Mouse (Mus musculus) left cerebral cortex, postnatal 10 days (tissue): ENCODE measurements at regions not wholly inside any gene's neighbourhood (a gene's known extent, or its start where the extent isn't known, plus 50 kb on each side); places are given as distances from the start of the nearest gene placed in this dataset.

ENCODE experiments used
- DNase-seq, 2 experiments: peaks; one replicate each; pipeline ENCODE4 v3.0.0; 2021 to 2022; ENCODE audit warnings: low spot score in 2 of 2, mixed read lengths in 1 of 2; ENCODE audit errors: extremely low spot score in 1 of 2
- intact Hi-C: fragments of 180-260 bp; cut with DNase I; formaldehyde crosslinking; loops from one replicate; pipeline ENCODE4 v1.15.1; 2025

GRCm38 (mm10) chr8:90520186-90520585 is 172.0 kb upstream of the Tox3 start:
- intact Hi-C loops, result no loop called here
- DNase-seq, result no peak

- DNase-seq, result no peak
- intact Hi-C loops, result no loop called here
These were observed 171.4 kb upstream of the Tox3 start for GRCm38 (mm10) chr8:90519567-90519966.

GRCm38 (mm10) chr8:90514191-90514590 is 166.0 kb upstream of the Tox3 start:
- DNase-seq, result no peak
- intact Hi-C loops, result no loop called here

- no peak for DNase-seq
- intact Hi-C loops, result no loop called here
These were observed 165.5 kb upstream of the Tox3 start for GRCm38 (mm10) chr8:90513601-90514000.

GRCm38 (mm10) chr8:90513102-90513501 is 165.0 kb upstream of the Tox3 start:
- DNase-seq, result no peak
- intact Hi-C loops, result no loop called here

GRCm38 (mm10) chr8:90512594-90512993 is 164.5 kb upstream of the Tox3 start:
- intact Hi-C loops, result no loop called here
- no peak for DNase-seq

GRCm38 (mm10) chr8:90504521-90504920 is 156.4 kb upstream of the Tox3 start:
- peak in 1 of 2 experiments; percentile 40 for DNase-seq
- intact Hi-C loops, result loop anchor here (10.0 kb wide), 1 partner anchor 500 kb away; no protein-coding TSS in a partner anchor

GRCm38 (mm10) chr8:90503306-90503705 is 155.2 kb upstream of the Tox3 start:
- DNase-seq, result no peak
- intact Hi-C loops, result loop anchor here (10.0 kb wide), 1 partner anchor 499 kb away; no protein-coding TSS in a partner anchor

- intact Hi-C loops, result loop anchor here (10.0 kb wide), 1 partner anchor 498 kb away; no protein-coding TSS in a partner anchor
- no peak for DNase-seq
These were observed 154.7 kb upstream of the Tox3 start for GRCm38 (mm10) chr8:90502879-90503278.

GRCm38 (mm10) chr8:90499315-90499714 is 151.2 kb upstream of the Tox3 start:
- no peak for DNase-seq
- intact Hi-C loops, result loop anchor here (10.0 kb wide), 1 partner anchor 155 kb away; the partner anchor contains the start of gene Tox3

GRCm38 (mm10) chr8:90496658-90497163 is 148.6 kb upstream of the Tox3 start:
- peak; percentile 57 to 63 for DNase-seq
- intact Hi-C loops, result loop anchor here (10.0 kb wide), 1 partner anchor 152 kb away; the partner anchor contains the start of gene Tox3

GRCm38 (mm10) chr8:90495943-90496371 is 147.8 kb upstream of the Tox3 start:
- intact Hi-C loops, result loop anchor here (10.0 kb wide), 1 partner anchor 151 kb away; the partner anchor contains the start of gene Tox3
- no peak for DNase-seq

GRCm38 (mm10) chr8:90492521-90493225 is 144.5 kb upstream of the Tox3 start:
- intact Hi-C loops, result loop anchor here (10.0 kb wide), 1 partner anchor 148 kb away; the partner anchor contains the start of gene Tox3
- DNase-seq, result no peak

- DNase-seq, result no peak
- intact Hi-C loops, result loop anchor here (10.0 kb wide), 1 partner anchor 147 kb away; the partner anchor contains the start of gene Tox3
These were observed 143.5 kb upstream of the Tox3 start for GRCm38 (mm10) chr8:90491691-90492090.

GRCm38 (mm10) chr8:90490734-90491441 is 142.7 kb upstream of the Tox3 start:
- peak in 1 of 2 experiments; percentile 30 for DNase-seq
- intact Hi-C loops, result loop anchor here (10.0 kb wide), 1 partner anchor 146 kb away; the partner anchor contains the start of gene Tox3

- no peak for DNase-seq
- intact Hi-C loops, result no loop called here
These were observed 138.4 kb upstream of the Tox3 start for GRCm38 (mm10) chr8:90486556-90486955.

GRCm38 (mm10) chr8:90478149-90478548 is 130.0 kb upstream of the Tox3 start:
- DNase-seq, result no peak
- intact Hi-C loops, result no loop called here

GRCm38 (mm10) chr8:90474066-90474465 is 125.9 kb upstream of the Tox3 start:
- intact Hi-C loops, result no loop called here
- no peak for DNase-seq

- peak in 1 of 2 experiments; percentile 25 for DNase-seq
- intact Hi-C loops, result no loop called here
These were observed 122.7 kb upstream of the Tox3 start for GRCm38 (mm10) chr8:90470826-90471225.
